Mouse (Mus musculus): ENCODE data around the gene Olfr49.
"Not testable (repeated sequence)": the region's sequence is repeated elsewhere in the genome, so short reads cannot be mapped to it uniquely, and the experiment has no call there.

Olfr49 gene

GRCm38 (mm10) chr14:54230638-54231150, 54.0 kb downstream of the Olfr49 start:
- peak; percentile 27 for DNase-seq

GRCm38 (mm10) chr14:54229849-54230248, 54.9 kb downstream of the Olfr49 start:
- DNase-seq: not testable (repeated sequence)

GRCm38 (mm10) chr14:54228933-54229713, 55.6 kb downstream of the Olfr49 start:
- peak; percentile 79 for DNase-seq

- peak; percentile 61 for DNase-seq
These were observed 56.2 kb downstream of the Olfr49 start for GRCm38 (mm10) chr14:54228501-54228900.

Measured in thymus, postnatal 14 days (tissue).